Comparison of ENCODE assay signal across 9 mouse cellular contexts in genomic region chr11:113811546-113812339, GRCm38 (mm10).
DNase-seq lines count a peak whose midpoint lies in the region; ATAC-seq and TF ChIP-seq lines count a peak whose summit lies in the region.
"Had no signal": no experiment of that assay in that cellular context is flagged by ENCODE, and none has a peak within 500 bp of the region (broad histone marks: within the 10 kb centered on the region; RNA-seq: fewer than 3 reads in every experiment).

No protein-coding gene starts in this region.

- peak overlapping the region; percentile 50 for H3K4me2 ChIP-seq in heart, embryonic 15.5 days
- H3K4me2 ChIP-seq in midbrain, postnatal 0 days (ENCODE audit: low read depth, low read length, poor library complexity, severe bottlenecking), result no peak overlapping the region
- no peak overlapping the region for H3K4me2 ChIP-seq in midbrain, embryonic 15.5 days
- peak overlapping the region; percentile 37 for H3K4me2 ChIP-seq in heart, postnatal 0 days (ENCODE audit: low read depth, low read length)
- H3K4me2 ChIP-seq: neural tube, embryonic 13.5 days had no signal

- H3K9me3 ChIP-seq in heart, embryonic 15.5 days (replicated peaks), result no peaks in the 10 kb centered on the region
- H3K9me3 ChIP-seq in midbrain, postnatal 0 days (ENCODE audit: low read length), result no peaks in the 10 kb centered on the region
- no peaks in the 10 kb centered on the region for H3K9me3 ChIP-seq in midbrain, embryonic 15.5 days
- H3K9me3 ChIP-seq in heart, postnatal 0 days (replicated peaks; ENCODE audit: control insufficient read depth, low read length), result no peaks in the 10 kb centered on the region
- H3K9me3 ChIP-seq: neural tube, embryonic 13.5 days had no signal

- no peak for DNase-seq in heart, postnatal 14 days
- no peak for DNase-seq in midbrain, postnatal 0 days (ENCODE audit: low spot score)
- no peak for DNase-seq in heart, postnatal 0 days (ENCODE audit: low spot score)
- peak; percentile 41 for DNase-seq in yolk sac, embryonic 10.5 days (ENCODE audit: low spot score)
- no peak for DNase-seq in thymus, postnatal 0 days (ENCODE audit: low spot score)
- DNase-seq in left cerebral cortex, adult 2 months (ENCODE audit: extremely low spot score in 1 of 2, low spot score in 2 of 2), result no peak

- H3K36me3 ChIP-seq in heart, embryonic 15.5 days, result no peaks in the 10 kb centered on the region
- H3K36me3 ChIP-seq in midbrain, postnatal 0 days (ENCODE audit: insufficient read depth, low read length), result no peaks in the 10 kb centered on the region
- no peaks in the 10 kb centered on the region for H3K36me3 ChIP-seq in midbrain, embryonic 15.5 days (replicated peaks)
- H3K36me3 ChIP-seq in heart, postnatal 0 days (replicated peaks; ENCODE audit: control insufficient read depth, insufficient read depth, low read length), result no peaks in the 10 kb centered on the region
- H3K36me3 ChIP-seq: neural tube, embryonic 13.5 days had no signal

- intact Hi-C loops in heart, postnatal 14 days (cut with DNase I), result loop anchor here (1.0 to 10.0 kb wide), 4 partner anchors 108 to 637 kb away; partner anchors contain the start of gene Cog1
- intact Hi-C loops in left cerebral cortex, adult 2 months (cut with DNase I), result loop anchor here (1.0 to 10.0 kb wide), 4 partner anchors 108 to 617 kb away; partner anchors contain the start of gene Cog1

- 0 out of 2 replicates have a peak overlapping the region, but pooled peaks have one; percentile 2 for H3K4me3 ChIP-seq in heart, embryonic 15.5 days
- H3K4me3 ChIP-seq in midbrain, postnatal 0 days (ENCODE audit: low read depth, low read length), result no peak overlapping the region
- no peak overlapping the region for H3K4me3 ChIP-seq in midbrain, embryonic 15.5 days
- H3K4me3 ChIP-seq in heart, postnatal 0 days (ENCODE audit: low read depth, low read length), result peak overlapping the region; percentile 3; the same call in 1 of the 2 replicates
- H3K4me3 ChIP-seq in left cerebral cortex, adult 2 months, result no peak overlapping the region
- H3K4me3 ChIP-seq: neural tube, embryonic 13.5 days had no signal

- H3K27me3 ChIP-seq in heart, embryonic 15.5 days, result no peaks in the 10 kb centered on the region
- no peaks in the 10 kb centered on the region for H3K27me3 ChIP-seq in midbrain, postnatal 0 days (ENCODE audit: insufficient read depth, low read length)
- no peaks in the 10 kb centered on the region for H3K27me3 ChIP-seq in midbrain, embryonic 15.5 days (replicated peaks)
- 0 out of 2 replicates have a peak, but pooled peaks cover 3% of the 10 kb centered on the region for H3K27me3 ChIP-seq in heart, postnatal 0 days (ENCODE audit: control insufficient read depth, insufficient read depth, low read length)
- H3K27me3 ChIP-seq: neural tube, embryonic 13.5 days had no signal

- no peak overlapping the region for H3K9ac ChIP-seq in heart, embryonic 15.5 days
- no peak overlapping the region for H3K9ac ChIP-seq in midbrain, postnatal 0 days (replicated peaks; ENCODE audit: low read length, poor library complexity, severe bottlenecking)
- H3K9ac ChIP-seq in midbrain, embryonic 15.5 days, result no peak overlapping the region
- no peak overlapping the region for H3K9ac ChIP-seq in heart, postnatal 0 days (replicated peaks; ENCODE audit: low read depth, low read length)

- 29% methylated on average over 20 of the region's 20 CpGs for WGBS in heart, embryonic 15.5 days
- 64% methylated on average over 20 of the region's 20 CpGs for WGBS in midbrain, postnatal 0 days
- 63% methylated on average over 20 of the region's 20 CpGs for WGBS in midbrain, embryonic 15.5 days
- 31% methylated on average over 20 of the region's 20 CpGs for WGBS in heart, postnatal 0 days

- peaks cover 18% of the 10 kb centered on the region for H3K4me1 ChIP-seq in heart, embryonic 15.5 days (replicated peaks)
- 0 out of 2 replicates have a peak, but pooled peaks cover 5% of the 10 kb centered on the region for H3K4me1 ChIP-seq in midbrain, postnatal 0 days (ENCODE audit: insufficient read depth, low read length)
- peaks cover 11% of the 10 kb centered on the region for H3K4me1 ChIP-seq in midbrain, embryonic 15.5 days
- H3K4me1 ChIP-seq in heart, postnatal 0 days (ENCODE audit: control insufficient read depth, insufficient read depth), result peaks cover 3% of the 10 kb centered on the region

- no peak for TF ChIP-seq EP300 in heart, postnatal 0 days (IDR thresholded peaks at IDR 0.05; ENCODE audit: low read depth)

- ATAC-seq in heart, embryonic 15.5 days (replicated peaks; ENCODE audit: insufficient number of reproducible peaks, insufficient read depth, low FRiP score, low read depth), result no peak
- ATAC-seq in midbrain, postnatal 0 days (ENCODE audit: low FRiP score), result no peak
- ATAC-seq in midbrain, embryonic 15.5 days (replicated peaks), result no peak
- no peak; the same call in 1 of the 2 replicates for ATAC-seq in heart, postnatal 0 days (ENCODE audit: insufficient read depth, low read depth)

- peak overlapping the region; percentile 19; the same call in 1 of the 2 replicates for H3K27ac ChIP-seq in heart, embryonic 15.5 days
- no peak overlapping the region for H3K27ac ChIP-seq in midbrain, postnatal 0 days (ENCODE audit: low read depth, low read length)
- no peak overlapping the region for H3K27ac ChIP-seq in midbrain, embryonic 15.5 days
- no peak overlapping the region for H3K27ac ChIP-seq in heart, postnatal 0 days (ENCODE audit: low read depth)
- H3K27ac ChIP-seq in left cerebral cortex, adult 2 months, result no peak overlapping the region

- peak; percentile 54 for TF ChIP-seq CTCF in midbrain, postnatal 0 days (IDR thresholded peaks at IDR 0.05)
- TF ChIP-seq CTCF in heart, postnatal 0 days (IDR thresholded peaks at IDR 0.05; ENCODE audit: low read depth), result peak; percentile 40
- TF ChIP-seq CTCF in left cerebral cortex, adult 2 months (IDR thresholded peaks at IDR 0.05), result no peak; the same call in 1 of the 2 replicates

Comparison
In these comparisons a context has a peak if more than half of its experiments do, and no peak if none do; other contexts are left out.
1. H3K4me2 ChIP-seq: peak in heart, embryonic 15.5 days (single experiment) and heart, postnatal 0 days (single experiment); none in midbrain, postnatal 0 days (single experiment) and midbrain, embryonic 15.5 days (single experiment).
2. H3K4me3 ChIP-seq: peak in heart, embryonic 15.5 days (single experiment) and heart, postnatal 0 days (single experiment); none in midbrain, postnatal 0 days (single experiment), midbrain, embryonic 15.5 days (single experiment) and left cerebral cortex, adult 2 months (single experiment).